Mouse (Mus musculus) bone marrow macrophage, adult 2 months (primary cell): Measurements from ENCODE around the gene Rassf3.

ENCODE experiments used
- CTCF ChIP-seq: IDR thresholded peaks from 2 replicates; pipeline ENCODE4 v1.5.1; 2012; ENCODE audit warnings: low read depth, mild to moderate bottlenecking, low read length, moderate library complexity
- POLR2A ChIP-seq: IDR thresholded peaks from 2 replicates; pipeline ENCODE4 v1.6.1; 2012; ENCODE audit warnings: mild to moderate bottlenecking, low read depth, low read length, borderline replicate concordance

DNA sequence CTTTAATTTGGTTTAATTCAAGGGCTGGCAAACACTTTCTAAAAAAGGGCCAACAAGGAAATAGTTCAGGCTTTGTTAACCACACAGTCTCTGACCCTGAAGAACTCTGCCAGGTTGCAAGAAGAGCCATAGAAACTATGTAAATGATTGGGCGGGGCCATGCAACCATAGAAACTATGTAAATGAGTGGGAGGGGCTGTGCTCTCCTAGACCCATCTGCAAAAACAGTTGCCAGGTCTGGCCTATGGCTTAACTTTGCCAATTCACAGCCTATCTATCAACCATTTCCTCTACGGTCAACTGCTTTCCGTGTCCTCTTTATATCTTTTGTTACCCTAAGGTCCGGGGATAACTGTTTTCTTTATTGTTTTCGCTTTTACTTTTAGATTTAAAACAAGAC, 25.0 kb upstream of the Rassf3 start:
- TF ChIP-seq CTCF (no peak), POLR2A (no peak)
